Mouse (Mus musculus) liver, embryonic 14.5 days (tissue): ENCODE measurements around the gene Vezt.

Source experiments
- CTCF ChIP-seq: IDR thresholded peaks from 2 replicates; pipeline ENCODE4 v1.5.1; 2016; ENCODE audit warnings: antibody characterized with exemption, low read depth, control low read depth
- EP300 ChIP-seq: IDR thresholded peaks from 2 replicates; pipeline ENCODE4 v1.6.1; 2016; ENCODE audit warnings: antibody characterized with exemption, low read depth

DNA sequence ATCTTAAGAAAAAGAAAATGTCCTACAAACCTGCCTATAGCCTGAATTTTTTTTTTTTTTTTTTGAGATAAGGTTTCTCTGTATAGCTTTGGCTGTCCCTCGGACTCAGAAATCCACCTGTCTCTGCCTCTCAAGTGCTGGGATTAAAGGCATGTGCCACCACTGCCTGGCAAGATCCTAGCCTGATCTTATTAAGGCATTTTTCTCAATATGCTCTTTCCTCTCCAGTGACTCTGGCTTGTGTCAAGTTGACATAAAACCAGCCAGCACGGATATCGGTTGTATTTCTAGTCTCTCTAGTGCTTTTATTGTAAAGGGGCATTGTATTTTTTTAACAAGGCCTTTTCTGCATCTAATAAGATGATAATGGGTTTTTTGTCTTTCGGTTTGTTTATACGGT lies 111.0 kb downstream of the Vezt start:
- TF ChIP-seq CTCF, result no peak
- TF ChIP-seq EP300, result no peak
